Mouse (Mus musculus) kidney, adult 11 months (tissue): Measurements from ENCODE around the gene Rpl13.

ENCODE experiments used
- DNase-seq: peaks from one replicate; pipeline ENCODE4 v3.0.0; 2022

Gene Rpl13

GRCm38 (mm10) chr8:123108953-123109352 is 6.8 kb downstream of the Rpl13 start:
- no peak for DNase-seq

DNA sequence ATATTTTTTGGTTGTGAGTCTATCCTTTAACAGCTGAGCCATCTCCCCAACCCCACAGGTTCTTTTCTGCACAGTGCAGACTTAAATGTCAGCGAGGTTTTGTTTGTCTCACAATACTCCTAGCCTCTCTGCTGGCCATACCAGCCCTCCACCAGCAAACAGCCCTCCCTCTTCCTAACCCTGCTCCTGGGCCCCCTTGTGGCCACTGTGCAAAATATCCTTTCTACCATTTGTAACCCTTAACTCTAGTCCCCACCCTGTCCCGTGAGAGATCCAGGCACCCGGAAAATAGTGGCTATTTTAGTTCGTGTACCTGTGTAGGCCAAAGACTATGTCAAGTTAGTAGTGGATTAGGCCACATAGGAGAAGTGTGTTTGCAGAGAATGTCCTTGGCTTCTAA is 8.5 kb downstream of the Rpl13 start:
- no peak for DNase-seq

DNA sequence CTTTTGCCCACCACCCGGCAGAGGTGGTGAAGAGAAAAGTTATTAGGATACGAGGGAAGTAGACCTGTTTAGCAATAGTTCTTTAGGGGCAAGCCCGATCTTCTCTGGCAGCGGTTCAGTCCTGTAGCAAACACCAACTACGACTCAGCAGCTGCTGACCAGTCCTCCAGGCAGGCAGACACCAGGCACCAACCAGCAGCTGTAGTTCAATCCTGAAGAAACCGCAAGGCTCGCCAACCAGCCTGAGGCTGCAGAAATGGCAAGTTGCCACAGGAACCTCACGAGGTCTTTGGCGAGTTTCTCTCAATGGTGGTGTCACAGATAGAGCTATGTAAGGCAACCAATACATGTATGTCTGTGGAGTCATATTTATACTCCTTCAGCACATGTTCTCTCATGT is 10.7 kb downstream of the Rpl13 start:
- no peak for DNase-seq

- DNase-seq, result no peak
These were observed 11.8 kb downstream of the Rpl13 start for GRCm38 (mm10) chr8:123113908-123114469.

GRCm38 (mm10) chr8:123114644-123115043 is 12.5 kb downstream of the Rpl13 start:
- no peak for DNase-seq

- no peak for DNase-seq
These were observed 15.1 kb downstream of the Rpl13 start, which contains the start of gene Cpne7 for GRCm38 (mm10) chr8:123117127-123117731. Gene Cpne7 (plus strand): TSS chr8:123117374.

DNA sequence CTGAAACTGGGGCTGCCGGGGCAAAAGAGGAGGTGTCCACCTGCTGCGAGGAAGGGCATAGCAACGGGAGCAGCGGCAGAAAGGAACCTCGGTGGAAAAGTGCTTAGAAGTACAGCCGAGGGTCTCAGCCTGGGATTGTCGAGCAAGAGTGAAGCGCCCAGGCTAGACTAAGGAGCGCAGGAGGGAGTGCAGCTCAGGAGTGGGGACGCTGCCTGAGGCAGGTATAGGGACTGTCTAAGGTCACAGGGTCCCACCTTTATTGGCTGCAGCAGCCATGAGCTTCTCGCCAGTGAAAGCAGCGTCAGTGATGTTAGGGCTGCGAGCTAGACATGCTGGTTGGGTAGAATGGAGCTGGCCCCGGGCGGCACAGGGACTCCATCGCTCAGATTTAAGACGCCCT is 15.6 kb downstream of the Rpl13 start:
- no peak for DNase-seq

- no peak for DNase-seq
These were observed 19.9 kb downstream of the Rpl13 start for GRCm38 (mm10) chr8:123122059-123122458.

DNA sequence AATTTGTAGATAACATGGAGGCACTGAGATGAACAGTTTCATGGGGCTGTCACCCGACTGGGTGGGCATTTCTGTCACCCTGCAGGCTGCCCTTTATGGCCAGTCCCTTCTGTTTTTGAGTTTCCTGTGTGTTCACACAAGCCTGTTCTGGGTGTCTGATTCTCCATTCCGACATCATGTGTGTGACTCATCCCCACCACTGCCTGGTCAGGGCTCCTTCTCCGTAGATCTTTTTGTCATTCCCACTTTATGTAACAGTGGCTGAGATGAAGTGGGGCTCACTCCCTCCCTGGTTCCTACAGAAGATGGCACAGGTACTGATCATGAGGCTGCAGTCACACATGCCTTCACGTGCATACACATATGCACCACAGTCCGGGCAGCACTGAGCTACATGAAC is 20.5 kb downstream of the Rpl13 start:
- no peak for DNase-seq

- DNase-seq, result peak; percentile 70
These were observed 24.2 kb downstream of the Rpl13 start for GRCm38 (mm10) chr8:123126193-123126816.

GRCm38 (mm10) chr8:123131041-123131440 is 28.9 kb downstream of the Rpl13 start:
- no peak for DNase-seq

GRCm38 (mm10) chr8:123132953-123133352 is 30.8 kb downstream of the Rpl13 start:
- no peak for DNase-seq

DNA sequence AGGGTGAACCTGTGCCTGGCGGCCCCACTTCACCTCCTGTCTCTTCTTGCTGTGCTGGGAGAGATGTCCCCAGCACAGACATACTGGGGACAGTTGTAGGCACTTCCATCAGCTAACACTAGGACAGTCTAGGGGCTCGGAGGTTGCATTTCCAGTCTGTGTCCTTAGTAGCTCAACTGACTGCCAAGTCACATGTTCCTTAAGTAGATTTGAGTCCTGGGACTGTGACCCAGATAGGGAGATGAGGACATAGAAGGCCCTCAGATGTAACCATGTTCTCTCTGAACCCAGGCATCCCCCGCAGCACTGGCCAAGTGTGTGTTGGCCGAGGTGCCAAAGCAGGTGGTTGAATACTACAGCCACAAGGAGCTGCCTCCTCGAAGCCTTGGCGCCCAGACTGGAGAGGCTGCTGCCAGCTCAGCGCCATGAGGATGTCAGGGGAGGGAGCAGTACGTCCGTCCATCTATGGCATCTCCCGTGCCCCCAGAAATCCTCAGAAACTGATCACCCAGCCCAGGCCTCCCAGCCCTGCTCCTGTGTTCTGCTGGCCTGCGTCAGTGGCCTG is 32.1 kb downstream of the Rpl13 start:
- no peak for DNase-seq

DNA sequence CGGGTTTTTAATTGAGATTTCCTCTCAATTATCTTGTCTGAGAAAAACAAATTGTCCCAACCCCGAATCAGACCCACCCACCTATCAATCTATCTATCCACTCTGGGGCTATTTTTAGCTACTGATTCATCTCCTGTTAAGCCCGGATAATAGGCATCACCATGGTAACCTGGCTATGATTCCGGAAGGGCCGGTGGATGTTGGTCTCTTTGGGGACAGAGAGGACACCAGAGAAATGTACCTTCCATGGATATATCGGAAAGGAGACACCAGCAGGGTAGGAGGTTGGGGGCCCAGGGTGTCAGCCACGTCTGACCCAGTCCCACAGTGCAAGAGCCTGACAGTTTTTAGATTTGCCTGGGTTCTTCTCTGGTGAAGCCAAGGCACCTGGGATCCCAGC is 33.3 kb downstream of the Rpl13 start:
- no peak for DNase-seq

- no peak for DNase-seq
These were observed 33.7 kb downstream of the Rpl13 start for GRCm38 (mm10) chr8:123135806-123136205.

DNA sequence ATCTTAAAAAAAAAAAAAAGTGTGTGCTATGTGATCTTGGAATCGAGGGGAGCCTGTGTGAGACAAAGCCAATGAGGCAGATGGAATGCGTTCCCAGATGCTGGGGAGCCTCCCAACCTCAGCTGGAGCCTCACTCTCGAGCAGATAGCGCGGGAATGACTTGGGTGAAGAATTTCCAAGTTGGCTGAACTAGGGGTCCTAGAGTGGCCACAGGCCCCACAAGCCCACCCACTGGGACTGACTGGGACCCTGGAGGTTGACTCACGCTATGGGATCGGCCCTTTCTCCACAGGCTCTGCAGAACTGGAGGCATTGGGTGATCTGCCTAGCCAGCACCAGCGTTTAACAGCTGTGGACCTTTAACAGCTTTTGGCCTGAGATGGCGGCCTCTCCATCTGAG is 34.1 kb downstream of the Rpl13 start:
- DNase-seq, result no peak

GRCm38 (mm10) chr8:123137645-123138077 is 35.5 kb downstream of the Rpl13 start:
- DNase-seq, result peak; percentile 24

GRCm38 (mm10) chr8:123138741-123139140 is 36.6 kb downstream of the Rpl13 start:
- DNase-seq, result no peak

- peak; percentile 58 for DNase-seq
These were observed 39.8 kb downstream of the Rpl13 start for GRCm38 (mm10) chr8:123141741-123142462.

GRCm38 (mm10) chr8:123145279-123145678 is 43.1 kb downstream of the Rpl13 start:
- peak; percentile 40 for DNase-seq

DNA sequence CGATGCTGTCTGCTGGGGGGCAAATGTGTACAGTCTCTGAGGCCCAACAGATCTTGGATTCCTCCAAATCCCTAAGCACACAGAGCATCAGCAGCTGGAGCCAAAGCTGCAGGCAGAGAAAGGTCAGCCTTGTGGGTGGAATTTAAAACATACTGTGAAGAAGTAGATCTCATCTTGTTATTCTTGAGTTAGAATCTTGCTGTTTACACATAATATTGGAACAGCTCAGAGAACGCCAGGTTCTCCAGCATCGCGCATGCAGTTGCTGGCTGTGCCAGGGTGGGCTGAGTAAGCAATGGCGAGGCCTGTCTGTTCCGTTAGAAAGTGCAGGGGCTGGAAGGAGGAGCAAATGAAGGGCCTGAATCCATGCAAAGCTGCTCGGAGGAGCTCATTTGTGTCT is 44.2 kb downstream of the Rpl13 start:
- no peak for DNase-seq

DNA sequence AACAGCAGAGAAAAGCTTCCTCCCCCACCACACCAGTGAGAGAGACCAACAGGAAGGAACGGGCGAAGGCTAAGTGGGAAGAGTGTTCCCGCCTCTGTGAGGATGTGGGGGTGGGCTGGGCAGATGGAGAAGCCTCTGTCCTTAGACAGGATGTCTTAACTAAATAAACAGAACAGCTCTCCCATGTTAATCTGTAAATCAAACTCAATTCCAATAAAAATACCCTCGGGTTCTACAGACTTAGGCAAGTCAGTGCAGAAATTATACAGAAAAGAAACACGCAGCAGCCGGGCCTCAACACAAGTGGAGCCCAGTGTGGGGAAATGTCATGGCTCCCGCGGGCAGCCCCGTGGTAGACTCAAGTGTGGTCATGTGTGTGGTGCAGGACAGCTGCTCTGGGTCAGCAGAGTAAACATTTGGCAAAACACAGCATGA is 48.6 kb downstream of the Rpl13 start:
- DNase-seq, result no peak
